Mouse (Mus musculus) testis, adult 2 months (tissue): ENCODE results near the gene Eif3d.

Experiments
- CTCF ChIP-seq: fragments of 200-500 bp; IDR thresholded peaks from 2 replicates; pipeline ENCODE4 v1.5.1; 2012; ENCODE audit warnings: low read depth, mild to moderate bottlenecking, inconsistent platforms, low read length, moderate library complexity; ENCODE audit not compliant: control insufficient read depth, insufficient read depth, insufficient replicate concordance
- POLR2A ChIP-seq: fragments of 200-500 bp; IDR thresholded peaks from 2 replicates; pipeline ENCODE4 v1.6.1; 2012; ENCODE audit warnings: low read depth, mild to moderate bottlenecking, inconsistent platforms, low read length, moderate library complexity; ENCODE audit not compliant: control insufficient read depth

DNA sequence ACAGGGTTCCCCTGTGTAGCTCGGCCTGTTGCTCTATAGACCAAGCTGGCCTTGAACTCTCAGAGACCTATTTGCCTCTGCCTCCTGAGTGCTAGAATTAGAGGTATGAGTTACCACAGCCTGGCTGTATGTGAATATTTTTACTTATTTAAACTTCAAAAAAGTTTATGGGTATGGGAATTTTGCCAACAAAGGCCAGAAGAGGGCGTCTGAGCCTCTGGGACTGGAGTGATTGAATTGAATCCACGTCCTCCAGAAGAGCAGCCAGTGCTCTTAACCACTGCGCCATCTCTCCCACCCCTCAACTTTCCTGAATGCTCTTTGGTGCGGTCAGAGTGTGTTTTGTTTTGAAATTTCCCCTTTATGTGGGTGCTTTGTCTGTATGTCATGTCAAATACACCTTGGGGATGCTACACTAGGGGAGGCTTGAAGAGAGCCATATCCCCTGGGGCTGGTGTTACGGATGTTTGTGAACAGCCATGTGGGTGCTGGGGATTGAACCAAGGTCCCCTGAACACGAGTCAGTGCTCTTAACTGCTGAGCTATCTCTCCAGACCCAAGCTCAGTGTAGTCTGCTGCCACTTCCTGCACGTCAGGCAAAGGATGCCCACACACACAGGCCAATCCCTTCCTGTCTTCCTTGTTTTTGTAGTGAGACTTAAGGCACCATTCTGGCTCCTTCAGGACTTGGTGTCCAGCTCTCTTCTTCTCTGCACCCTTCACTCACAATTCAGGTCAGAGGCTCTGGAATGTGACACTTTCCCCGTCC lies 47.2 kb downstream of the Eif3d start:
- TF ChIP-seq CTCF (no peak), POLR2A (no peak)
